Mouse (Mus musculus) forebrain, postnatal 0 days (tissue): ENCODE results near the gene Tdp2. TPM values are rescaled to one million over a fixed set of nuclear protein-coding genes. Genes with fewer than 3 reads are reported as not detected.
"Not testable (repeated sequence)": the region's sequence is repeated elsewhere in the genome, so short reads cannot be mapped to it uniquely, and the experiment has no call there.

Source experiments
- ATAC-seq: fragments of 200-750 bp; cut with Nextera tagmentation; 2 replicates; pipeline ENCODE4 v1.8.0; 2017; ENCODE audit warnings: mild to moderate bottlenecking, moderate library complexity
- DNase-seq: peaks from one replicate; pipeline ENCODE4 v3.0.0-alpha.2; 2015
- H3K27ac ChIP-seq: fragments of 300-500 bp; sonication (generic); 2 replicates; pipeline ENCODE4 v1.5.1; 2014; ENCODE audit warnings: low read depth, mild to moderate bottlenecking, antibody characterized with exemption, low read length, moderate library complexity, mixed read lengths
- H3K27me3 ChIP-seq: fragments of 300-500 bp; sonication (generic); 2 replicates; pipeline ENCODE4 v1.6.1; 2014; ENCODE audit warnings: mild to moderate bottlenecking, low read length, mixed read lengths; ENCODE audit not compliant: insufficient read depth
- H3K36me3 ChIP-seq: fragments of 300-500 bp; sonication (generic); 2 replicates; pipeline ENCODE4 v1.6.1; 2014; ENCODE audit warnings: mild to moderate bottlenecking, moderate library complexity; ENCODE audit not compliant: insufficient read depth
- H3K4me1 ChIP-seq: fragments of 300-500 bp; sonication (generic); 2 replicates; pipeline ENCODE4 v1.6.1; 2014; ENCODE audit warnings: antibody characterized with exemption; ENCODE audit not compliant: insufficient read depth
- H3K4me2 ChIP-seq: fragments of 300-500 bp; sonication (generic); 2 replicates; pipeline ENCODE4 v1.6.1; 2014; ENCODE audit warnings: low read depth, mild to moderate bottlenecking, moderate library complexity
- H3K4me3 ChIP-seq: fragments of 300-500 bp; sonication (generic); 2 replicates; pipeline ENCODE4 v1.5.1; 2014; ENCODE audit warnings: low read depth, low read length, mixed read lengths
- H3K9ac ChIP-seq: fragments of 300-500 bp; sonication (generic); 2 replicates; pipeline ENCODE4 v1.6.1; 2014; ENCODE audit warnings: mild to moderate bottlenecking
- H3K9me3 ChIP-seq: fragments of 300-500 bp; sonication (generic); 2 replicates; pipeline ENCODE4 v1.6.1; 2016; ENCODE audit warnings: low read length
- CTCF ChIP-seq: sonication (generic); IDR thresholded peaks from 2 replicates; pipeline ENCODE4 v1.5.1; 2016; ENCODE audit warnings: antibody characterized with exemption, control low read depth, low read depth
- WGBS: fragments of 180-500 bp; shearing (Covaris S2); extraction: QIAGEN DNeasy Blood & Tissue Kit; methylation state at CpG from one replicate; pipeline ENCODE4 v1.1.7; 2014; 5-methylcytosine and 5-hydroxymethylcytosine counted together
- polyA plus RNA-seq: library from polyadenylated mRNA; unstranded; fragments of >200 nt; fragmentation: Nextera tagmentation; extraction: Ambion mirVana; gene quantifications from 2 replicates; pipeline ENCODE4 v1.2.1, GENCODE M21; 2015
- total RNA-seq: library from RNA; depleted of rRNA; stranded (reverse); fragments of >200 nt; gene quantifications from 2 replicates; pipeline ENCODE4 v1.2.3, GENCODE M21; 2014

Gene Tdp2
- total and polyA plus RNA-seq, 2 experiments from 2014 or later = 31.7 to 45.4 TPM

GRCm38 (mm10) chr13:24825587-24825986, 5.9 kb upstream of the Tdp2 start:
- Histone ChIP-seq H3K4me1 (0 out of 2 replicates have a peak, but pooled peaks cover under 1% of the 10 kb centered on the region), H3K4me2 (no peak overlapping the region), H3K36me3 (no peaks in the 10 kb centered on the region), H3K27ac (no peak overlapping the region), H3K9ac (no peak overlapping the region), H3K27me3 (no peaks in the 10 kb centered on the region), H3K9me3 (no peaks in the 10 kb centered on the region), H3K4me3 (no peak overlapping the region)
- no peak for ATAC-seq
- TF ChIP-seq CTCF = no peak
- no peak for DNase-seq
- WGBS = 83% methylated on average over 4 of the region's 4 CpGs

DNA sequence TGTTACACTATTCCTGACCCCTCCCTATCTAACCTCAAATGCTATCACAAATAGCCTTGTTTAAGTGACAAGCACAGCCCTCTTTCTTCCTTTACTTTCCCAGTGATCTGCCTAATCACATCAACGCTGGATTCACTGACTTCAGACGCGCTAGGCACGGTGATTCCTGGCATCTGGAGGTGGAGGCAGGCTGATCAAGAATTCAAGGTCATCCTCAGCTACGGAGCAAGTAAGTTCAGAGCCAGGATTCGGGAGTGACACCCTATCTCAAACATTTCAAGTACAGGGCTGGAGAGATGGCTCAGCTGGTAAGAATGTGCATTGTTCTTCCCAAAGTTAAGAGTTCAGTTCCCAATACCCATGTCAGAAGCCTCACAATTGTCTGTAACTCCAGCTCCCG, 5.4 kb upstream of the Tdp2 start:
- 86% methylated on average over 7 of the region's 7 CpGs for WGBS
- DNase-seq (no peak), ATAC-seq (no peak)
- H3K36me3 ChIP-seq = no peaks in the 10 kb centered on the region
- H3K4me3 ChIP-seq = no peak overlapping the region
- no peak overlapping the region for H3K27ac ChIP-seq
- H3K9ac ChIP-seq = no peak overlapping the region
- no peaks in the 10 kb centered on the region for H3K9me3 ChIP-seq
- 0 out of 2 replicates have a peak, but pooled peaks cover 4% of the 10 kb centered on the region for H3K4me1 ChIP-seq
- no peak for TF ChIP-seq CTCF
- no peaks in the 10 kb centered on the region for H3K27me3 ChIP-seq
- no peak overlapping the region for H3K4me2 ChIP-seq

- 2% methylated on average over 20 of the region's 20 CpGs for WGBS
- Histone ChIP-seq H3K27ac (peak overlapping the region; percentile 86; the same call in 1 of the 2 replicates), H3K27me3 (no peaks in the 10 kb centered on the region), H3K4me1 (peaks cover 21% of the 10 kb centered on the region; the same call in 1 of the 2 replicates), H3K4me2 (peak overlapping the region; percentile 83), H3K9me3 (no peaks in the 10 kb centered on the region), H3K36me3 (no peaks in the 10 kb centered on the region; the same call in 1 of the 2 replicates), H3K9ac (peak overlapping the region; percentile 90), H3K4me3 (peak overlapping the region; percentile 64)
- TF ChIP-seq CTCF = no peak
- no peak for ATAC-seq
- DNase-seq = no peak
Observed at GRCm38 (mm10) chr13:24830756-24831352, 625 bp upstream of the Tdp2 start.

DNA sequence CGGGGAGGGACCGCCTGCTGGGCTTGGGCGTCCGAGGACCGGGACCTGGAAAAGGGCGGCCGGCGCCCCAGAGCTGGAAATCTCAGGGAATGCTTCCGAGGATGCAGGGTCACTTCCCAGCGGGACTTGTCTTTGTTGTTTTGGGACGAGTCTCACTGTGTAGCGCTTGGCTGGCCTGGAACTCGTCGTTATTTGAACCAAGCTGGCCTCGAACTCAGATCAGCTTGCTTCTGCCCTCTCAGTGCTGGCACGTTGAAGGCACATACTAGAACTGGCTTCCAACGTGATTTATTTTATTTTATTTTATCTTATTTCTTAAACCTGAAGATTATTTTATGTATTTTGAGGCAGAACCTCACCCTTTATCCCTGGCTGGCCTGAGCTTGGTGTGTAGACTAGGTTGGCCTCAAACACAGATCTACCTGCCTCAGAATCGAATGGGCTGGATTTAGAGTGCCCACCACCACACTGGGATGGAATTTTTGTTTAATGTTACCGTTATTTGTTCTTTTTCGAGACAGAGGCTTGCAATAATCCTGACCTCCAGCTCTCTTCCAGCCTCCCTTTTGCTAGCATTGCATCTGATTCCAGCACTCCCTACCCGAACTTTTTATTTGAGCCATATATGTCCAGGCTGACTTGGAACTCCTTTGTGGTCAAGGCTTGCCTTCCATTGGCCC, 792 bp downstream of the Tdp2 start:
- ATAC-seq (no peak; the same call in 1 of the 2 replicates), DNase-seq (no peak)
- H3K27me3 ChIP-seq = no peaks in the 10 kb centered on the region
- H3K9me3 ChIP-seq = no peaks in the 10 kb centered on the region
- TF ChIP-seq CTCF = no peak
- H3K4me3 ChIP-seq = peak overlapping the region; percentile 64
- peak overlapping the region; percentile 86 for H3K27ac ChIP-seq
- peak overlapping the region; percentile 90 for H3K9ac ChIP-seq
- no peaks in the 10 kb centered on the region; the same call in 1 of the 2 replicates for H3K36me3 ChIP-seq
- 4% methylated on average over 21 of the region's 21 CpGs for WGBS
- H3K4me2 ChIP-seq = peak overlapping the region; percentile 83
- H3K4me1 ChIP-seq = peaks cover 21% of the 10 kb centered on the region; the same call in 1 of the 2 replicates

DNA sequence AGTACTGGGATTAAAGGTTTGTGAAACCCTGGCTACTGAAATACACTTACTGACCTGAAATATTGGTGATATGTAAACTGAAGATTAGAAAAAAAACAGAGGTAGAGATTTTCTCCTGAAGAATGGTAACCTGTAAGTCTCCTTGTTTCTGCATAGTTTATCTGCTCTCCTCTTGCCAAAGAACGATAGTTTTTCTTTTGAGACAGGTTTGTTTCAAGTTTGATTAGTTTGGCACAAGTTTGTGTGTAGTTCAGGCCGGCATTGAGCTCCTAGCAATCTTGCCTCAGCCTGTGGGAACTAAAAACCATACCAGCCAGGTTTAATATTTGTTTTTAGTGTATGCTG, 1.3 kb downstream of the Tdp2 start:
- H3K4me2 ChIP-seq = peak overlapping the region; percentile 83
- no peaks in the 10 kb centered on the region for H3K27me3 ChIP-seq
- H3K9ac ChIP-seq = peak overlapping the region; percentile 90; the same call in 1 of the 2 replicates
- TF ChIP-seq CTCF = no peak
- ATAC-seq = no peak
- no peaks in the 10 kb centered on the region for H3K9me3 ChIP-seq
- H3K27ac ChIP-seq = no peak overlapping the region
- no peaks in the 10 kb centered on the region; the same call in 1 of the 2 replicates for H3K36me3 ChIP-seq
- peak overlapping the region; percentile 64 for H3K4me3 ChIP-seq
- DNase-seq = no peak
- WGBS = 46% methylated on average over 2 of the region's 2 CpGs
- H3K4me1 ChIP-seq = peaks cover 21% of the 10 kb centered on the region; the same call in 1 of the 2 replicates

DNA sequence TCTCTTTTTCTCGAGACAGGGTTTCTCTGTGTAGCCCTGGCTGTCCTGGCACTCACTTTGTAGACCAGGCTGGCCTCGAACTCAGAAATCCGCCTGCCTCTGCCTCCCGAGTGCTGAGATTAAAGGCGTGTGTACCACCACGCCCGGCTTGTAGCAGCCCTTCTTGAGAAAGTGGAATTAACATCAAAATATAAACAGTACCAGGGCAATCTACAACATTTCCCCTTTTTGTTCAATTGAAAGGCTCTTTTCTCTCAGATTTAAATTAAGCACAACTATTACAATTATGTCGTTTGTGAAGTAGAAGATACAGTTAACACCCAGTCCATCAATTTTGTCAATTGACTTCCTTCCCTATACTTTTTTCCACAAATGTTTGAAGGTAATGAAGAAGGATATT, 6.3 kb downstream of the Tdp2 start:
- H3K4me1 ChIP-seq = peaks cover 10% of the 10 kb centered on the region; the same call in 1 of the 2 replicates
- H3K27ac ChIP-seq, H3K9me3 ChIP-seq, DNase-seq, H3K4me2 ChIP-seq, H3K4me3 ChIP-seq, H3K9ac ChIP-seq, H3K27me3 ChIP-seq, H3K36me3 ChIP-seq, ATAC-seq: not testable (repeated sequence)
- WGBS = 87% methylated on average over 8 of the region's 8 CpGs

GRCm38 (mm10) chr13:24839831-24840230, 8.4 kb downstream of the Tdp2 start:
- no peak overlapping the region for H3K27ac ChIP-seq
- H3K4me1 ChIP-seq = no peaks in the 10 kb centered on the region
- WGBS = 78% methylated on average over 3 of the region's 3 CpGs
- no peak for DNase-seq
- no peak for TF ChIP-seq CTCF
- H3K36me3 ChIP-seq = peaks cover 5% of the 10 kb centered on the region; the same call in 1 of the 2 replicates
- no peaks in the 10 kb centered on the region for H3K27me3 ChIP-seq
- H3K9me3 ChIP-seq = no peaks in the 10 kb centered on the region
- H3K4me3 ChIP-seq = no peak overlapping the region
- H3K4me2 ChIP-seq = no peak overlapping the region
- H3K9ac ChIP-seq = no peak overlapping the region
- ATAC-seq = no peak
